Mouse (Mus musculus): ENCODE measurements around the gene Brd2. TPM values are rescaled to one million over a fixed set of nuclear protein-coding genes. Genes with fewer than 3 reads are reported as not detected.
A peak's percentile ranks its signal among the peaks of the same experiment; 100 is the strongest.
"Not testable (repeated sequence)": the region's sequence is repeated elsewhere in the genome, so short reads cannot be mapped to it uniquely, and the experiment has no call there.

Brd2 gene
- total and polyA plus RNA-seq, 3 experiments, result 99.5 to 252 (median 189) TPM

DNA sequence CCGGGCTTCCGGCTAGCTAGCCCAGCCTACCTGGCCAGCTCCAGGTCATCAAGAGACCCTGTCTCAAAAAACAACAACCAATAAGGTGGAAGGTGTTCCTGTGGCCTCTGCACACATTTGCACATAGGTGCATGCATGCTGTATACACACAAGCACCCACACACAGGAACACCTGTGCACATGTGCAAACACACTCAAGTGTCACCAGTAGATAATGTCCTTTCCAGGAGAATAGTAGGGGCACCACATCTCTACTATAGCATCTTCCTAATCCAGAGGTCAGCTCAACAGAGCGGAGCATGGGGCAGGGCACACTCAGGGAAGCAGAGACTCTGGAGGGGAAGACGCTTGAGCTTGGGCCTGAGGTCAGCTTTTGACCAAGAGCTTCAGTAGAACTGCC is 21.8 kb upstream of the Brd2 start:
- not testable (repeated sequence) for H3K79me2 ChIP-seq (ENCODE audit: control insufficient read depth, insufficient read depth, low read length, poor library complexity); H3K9me3 ChIP-seq (replicated peaks; ENCODE audit: insufficient read depth, low read length); H3K27ac ChIP-seq (ENCODE audit: control insufficient read depth, low read depth, low read length); DNase-seq (ENCODE audit: low read depth, low spot score); H3K4me3 ChIP-seq (ENCODE audit: control insufficient read depth in 1 of 2, insufficient read depth in 1 of 2, low read depth in 2 of 2, low read length in 2 of 2); H3K27me3 ChIP-seq (ENCODE audit: control insufficient read depth in 1 of 2, insufficient read depth in 2 of 2, low read length in 2 of 2); H3K9ac ChIP-seq (ENCODE audit: control insufficient read depth, low read depth, low read length, poor library complexity, severe bottlenecking)
- peaks cover 0 to 20% of the 10 kb centered on the region in 2 experiments; a peak in 2 of 4 replicates for H3K36me3 ChIP-seq (ENCODE audit: control insufficient read depth in 1 of 2, insufficient read depth in 2 of 2, low read length in 2 of 2)
- H3K4me1 ChIP-seq (ENCODE audit: control insufficient read depth in 1 of 2, insufficient read depth in 2 of 2, low read length in 2 of 2), result peaks cover 19 to 36% of the 10 kb centered on the region in 2 experiments

DNA sequence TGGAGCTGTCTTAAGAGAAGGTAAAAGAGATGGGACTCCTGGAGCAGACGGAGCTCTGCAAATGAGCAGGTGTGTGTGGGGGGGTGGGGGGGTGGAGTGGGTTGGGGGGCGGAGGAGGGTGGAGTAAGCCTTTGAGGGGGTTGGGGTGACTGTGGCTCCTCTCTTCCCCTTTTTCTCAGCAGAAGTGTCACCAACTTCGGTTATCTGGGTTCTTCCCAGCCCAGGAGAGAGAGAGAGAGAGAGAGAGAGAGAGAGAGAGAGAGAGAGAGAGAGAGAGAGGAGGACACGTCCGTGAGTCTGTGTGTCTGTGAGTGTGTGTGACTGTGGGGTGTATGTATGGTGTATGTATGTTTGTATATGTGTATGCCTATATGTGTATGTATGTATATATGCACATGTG is 21.0 kb upstream of the Brd2 start:
- Histone ChIP-seq H3K4me1 (ENCODE audit: control insufficient read depth in 1 of 2, insufficient read depth in 2 of 2, low read length in 2 of 2) (peaks cover 19 to 36% of the 10 kb centered on the region in 2 experiments), H3K27ac (ENCODE audit: control insufficient read depth, low read depth, low read length) (peak overlapping the region; percentile 71)
- peak; percentile 59; the same call in 1 of the 2 replicates for TF ChIP-seq TAL1 (IDR thresholded peaks at IDR 0.05; ENCODE audit: low read length)
- peak; percentile 77 for TF ChIP-seq GATA1 (IDR thresholded peaks at IDR 0.05; ENCODE audit: low read depth, low read length)
- TF ChIP-seq ZNF384 (IDR thresholded peaks at IDR 0.05; ENCODE audit: low read depth, low read length), result no peak
- TF ChIP-seq POLR2A (IDR thresholded peaks at IDR 0.05; ENCODE audit: control insufficient read depth in 1 of 2, insufficient read depth in 1 of 2, low read depth in 1 of 2, low read length in 2 of 2, poor library complexity in 1 of 2), result no peak
- TF ChIP-seq CHD2 (IDR thresholded peaks at IDR 0.05; ENCODE audit: low read length), result peak; percentile 64; the same call in 1 of the 2 replicates
- TF ChIP-seq ZKSCAN1 (IDR thresholded peaks at IDR 0.05; ENCODE audit: low read depth, low read length), result no peak
- 0 out of 2 replicates have a peak, but pooled peaks have one; percentile 41 for TF ChIP-seq TBP (IDR thresholded peaks at IDR 0.05; ENCODE audit: low read depth, low read length)
- peak; percentile 75 for TF ChIP-seq RCOR1 (IDR thresholded peaks at IDR 0.05; ENCODE audit: low read depth, low read length)
- 0 out of 2 replicates have a peak, but pooled peaks have one; percentile 10 for TF ChIP-seq USF1 (IDR thresholded peaks at IDR 0.05; ENCODE audit: low read depth, low read length)
- no peak for TF ChIP-seq CTCF (IDR thresholded peaks at IDR 0.05 in 2 of 3, conservative IDR thresholded peaks at IDR 0.05 in 1 of 3; ENCODE audit: control insufficient read depth in 1 of 3, insufficient read depth in 1 of 3, low read depth in 2 of 3, low read length in 3 of 3, poor library complexity in 1 of 3, severe bottlenecking in 1 of 3)
- TF ChIP-seq MAZ (IDR thresholded peaks at IDR 0.05; ENCODE audit: low read depth, low read length), result peak; percentile 87
- peak; percentile 64 for TF ChIP-seq HCFC1 (IDR thresholded peaks at IDR 0.05; ENCODE audit: low read depth, low read length)
- TF ChIP-seq ELF1 (IDR thresholded peaks at IDR 0.05; ENCODE audit: low read depth, low read length), result no peak
- no peak for TF ChIP-seq ZMIZ1 (IDR thresholded peaks at IDR 0.05; ENCODE audit: low read depth, low read length)
- no peak for TF ChIP-seq KAT2A (conservative IDR thresholded peaks at IDR 0.05; ENCODE audit: low read depth, low read length)
- TF ChIP-seq SIN3A (IDR thresholded peaks at IDR 0.05; ENCODE audit: low read length), result peak; percentile 86
- peak; percentile 83 to 88 for TF ChIP-seq EP300 (IDR thresholded peaks at IDR 0.05; ENCODE audit: low read depth in 1 of 2, low read length in 2 of 2)
- TF ChIP-seq TCF12 (IDR thresholded peaks at IDR 0.05; ENCODE audit: low read depth, low read length), result peak; percentile 81
- no peak; the same call in 1 of the 2 replicates for TF ChIP-seq SMC3 (IDR thresholded peaks at IDR 0.05; ENCODE audit: low read depth, low read length)
- TF ChIP-seq USF2 (IDR thresholded peaks at IDR 0.05; ENCODE audit: borderline replicate concordance in 1 of 2, insufficient read depth in 1 of 2, low read depth in 1 of 2, low read length in 2 of 2), result no peak
- TF ChIP-seq JUND (IDR thresholded peaks at IDR 0.05; ENCODE audit: low read depth, low read length), result peak; percentile 100
- TF ChIP-seq BHLHE40 (IDR thresholded peaks at IDR 0.05; ENCODE audit: borderline replicate concordance, low read depth, low read length), result no peak
- TF ChIP-seq MXI1 (IDR thresholded peaks at IDR 0.05; ENCODE audit: low read depth, low read length), result peak; percentile 73
- no peak for TF ChIP-seq POLR2AphosphoS5 (IDR thresholded peaks at IDR 0.05; ENCODE audit: borderline replicate concordance, low read depth, low read length)
- TF ChIP-seq RAD21 (IDR thresholded peaks at IDR 0.05; ENCODE audit: low read depth, low read length), result no peak
- TF ChIP-seq E2F4 (IDR thresholded peaks at IDR 0.05; ENCODE audit: borderline replicate concordance, low read depth, low read length), result no peak
- 0 out of 2 replicates have a peak, but pooled peaks have one; percentile 64 for TF ChIP-seq UBTF (IDR thresholded peaks at IDR 0.05; ENCODE audit: borderline replicate concordance, insufficient read depth, low read depth, low read length)
- no peak for TF ChIP-seq GABPA (IDR thresholded peaks at IDR 0.05; ENCODE audit: low read depth, low read length)
- no peak for TF ChIP-seq CHD1 (IDR thresholded peaks at IDR 0.05; ENCODE audit: low read depth, low read length)
- peak; percentile 34; the same call in 1 of the 2 replicates for TF ChIP-seq MYB (IDR thresholded peaks at IDR 0.05; ENCODE audit: low read depth, low read length)
- TF ChIP-seq POLR2AphosphoS2 (IDR thresholded peaks at IDR 0.05; ENCODE audit: low read length), result no peak
- TF ChIP-seq MYC (IDR thresholded peaks at IDR 0.05; ENCODE audit: low read depth, low read length), result 0 out of 2 replicates have a peak, but pooled peaks have one; percentile 30

More for the DNA sequence above, 21.0 kb upstream of the Brd2 start:
- Histone ChIP-seq H3K79me2 (ENCODE audit: control insufficient read depth, insufficient read depth, low read length, poor library complexity) (no peaks in the 10 kb centered on the region), H3K4me3 (ENCODE audit: control insufficient read depth in 1 of 2, insufficient read depth in 1 of 2, low read depth in 2 of 2, low read length in 2 of 2) (peak overlapping the region; percentile 30 to 40), H3K9me3 (replicated peaks; ENCODE audit: insufficient read depth, low read length) (no peaks in the 10 kb centered on the region), H3K36me3 (ENCODE audit: control insufficient read depth in 1 of 2, insufficient read depth in 2 of 2, low read length in 2 of 2) (peaks cover 0 to 20% of the 10 kb centered on the region in 2 experiments; a peak in 2 of 4 replicates), H3K9ac (ENCODE audit: control insufficient read depth, low read depth, low read length, poor library complexity, severe bottlenecking) (peak overlapping the region; percentile 44), H3K27me3 (ENCODE audit: control insufficient read depth in 1 of 2, insufficient read depth in 2 of 2, low read length in 2 of 2) (no peaks in the 10 kb centered on the region)
- peak; percentile 84 for DNase-seq (ENCODE audit: low read depth, low spot score)
